Mouse (Mus musculus): ENCODE measurements at regions not wholly inside any gene's neighbourhood (a gene's known extent, or its start where the extent isn't known, plus 50 kb on each side); places are given as distances from the start of the nearest gene placed in this dataset.

DNA sequence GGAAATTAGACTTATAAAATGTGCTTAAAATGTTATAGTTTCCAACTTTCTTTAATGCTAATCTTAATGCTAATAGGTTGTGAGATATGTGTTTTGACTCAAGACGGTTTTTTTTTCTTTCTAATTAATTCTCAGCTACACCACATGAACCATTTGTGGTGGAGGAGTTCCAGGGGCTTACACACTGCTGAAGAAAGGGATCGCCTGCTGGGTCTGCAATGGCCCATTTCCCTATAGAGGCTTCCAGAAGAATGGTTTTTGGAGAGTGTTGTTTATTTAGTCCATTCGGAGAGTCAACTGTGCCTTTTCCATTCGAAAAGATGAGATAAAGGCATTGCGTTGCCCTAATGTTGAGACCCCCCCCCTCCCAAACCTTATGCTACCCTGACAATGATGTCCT lies 125.6 kb upstream of the Mycn start:
- Histone ChIP-seq H3K4me2 (replicated peaks; ENCODE audit: low read depth, low read length) (no peak overlapping the region), H3K4me1 (ENCODE audit: insufficient read depth, low read depth, low read length) (no peaks in the 10 kb centered on the region), H3K9ac (replicated peaks; ENCODE audit: low read depth) (no peak overlapping the region), H3K27ac (ENCODE audit: low read length) (no peak overlapping the region), H3K4me3 (ENCODE audit: low read depth, low read length) (no peak overlapping the region), H3K36me3 (ENCODE audit: insufficient read depth, low read length) (no peaks in the 10 kb centered on the region), H3K27me3 (replicated peaks; ENCODE audit: insufficient read depth, low read length) (no peaks in the 10 kb centered on the region), H3K9me3 (ENCODE audit: low read length) (no peaks in the 10 kb centered on the region)
- 44% methylated on average over 5 of the region's 5 CpGs for WGBS
- TF ChIP-seq EP300 (IDR thresholded peaks at IDR 0.05) = no peak
- TF ChIP-seq CTCF (IDR thresholded peaks at IDR 0.05) = no peak
- no peak for DNase-seq (ENCODE audit: low spot score)
- ATAC-seq = no peak

DNA sequence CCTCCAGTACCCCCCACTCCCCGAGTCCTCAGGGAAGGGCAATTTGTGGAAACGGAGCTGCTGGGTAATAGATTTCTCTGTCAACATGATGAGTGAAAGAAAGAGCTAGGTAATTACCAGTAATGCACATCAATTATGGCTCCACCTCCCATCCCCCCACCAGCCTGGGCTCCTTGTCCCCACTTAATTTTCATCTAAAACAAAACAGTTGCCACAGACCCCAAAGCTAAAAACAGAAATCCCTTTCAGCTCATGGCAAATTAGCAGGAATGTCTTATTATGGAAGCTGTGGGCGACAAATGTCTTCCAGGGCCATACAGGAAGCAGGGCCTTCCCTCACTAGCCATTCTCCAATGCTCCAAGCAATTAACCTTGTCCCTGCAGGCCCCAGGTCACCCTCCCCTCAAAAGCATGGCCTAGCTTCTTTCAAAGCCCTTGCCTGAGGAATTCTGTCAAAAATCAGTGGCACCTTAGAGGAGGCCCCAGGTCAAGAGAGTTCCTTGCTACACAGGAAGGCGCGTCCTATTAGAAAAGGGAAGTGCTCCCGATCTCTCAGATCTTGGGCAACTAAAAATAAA lies 125.0 kb upstream of the Mycn start:
- Histone ChIP-seq H3K27ac (ENCODE audit: low read length) (no peak overlapping the region), H3K9me3 (ENCODE audit: low read length) (no peaks in the 10 kb centered on the region), H3K9ac (replicated peaks; ENCODE audit: low read depth) (no peak overlapping the region), H3K4me3 (ENCODE audit: low read depth, low read length) (no peak overlapping the region), H3K4me1 (ENCODE audit: insufficient read depth, low read depth, low read length) (no peaks in the 10 kb centered on the region), H3K27me3 (replicated peaks; ENCODE audit: insufficient read depth, low read length) (no peaks in the 10 kb centered on the region), H3K36me3 (ENCODE audit: insufficient read depth, low read length) (no peaks in the 10 kb centered on the region), H3K4me2 (replicated peaks; ENCODE audit: low read depth, low read length) (no peak overlapping the region)
- TF ChIP-seq CTCF (IDR thresholded peaks at IDR 0.05) (no peak), EP300 (IDR thresholded peaks at IDR 0.05) (no peak)
- ATAC-seq = no peak
- WGBS = 46% methylated on average over 6 of the region's 6 CpGs
- peak; percentile 13 for DNase-seq (ENCODE audit: low spot score)

DNA sequence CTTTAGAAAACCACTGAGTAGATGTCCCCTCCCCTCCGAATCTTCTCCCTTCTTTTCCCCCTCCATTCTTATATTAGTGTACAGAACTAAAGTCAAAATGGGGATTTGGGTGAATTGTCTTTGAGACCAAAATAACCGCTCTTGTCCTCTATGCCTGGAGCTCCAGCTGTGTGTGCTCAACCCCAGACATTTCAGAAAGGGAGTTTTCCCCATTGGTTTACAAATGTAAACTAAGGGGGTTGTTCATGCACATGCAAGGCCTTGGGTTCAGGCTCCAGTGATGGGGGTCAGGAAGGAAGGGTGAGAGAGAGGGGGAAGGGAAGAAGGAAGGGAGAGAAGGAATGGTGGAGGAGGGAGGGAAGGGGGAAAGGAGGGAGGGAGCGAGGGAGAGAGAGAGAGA lies 117.8 kb upstream of the Mycn start:
- Histone ChIP-seq H3K36me3 (ENCODE audit: insufficient read depth, low read length) (no peaks in the 10 kb centered on the region), H3K4me2 (replicated peaks; ENCODE audit: low read depth, low read length) (no peak overlapping the region), H3K4me3 (ENCODE audit: low read depth, low read length) (no peak overlapping the region), H3K4me1 (ENCODE audit: insufficient read depth, low read depth, low read length) (no peaks in the 10 kb centered on the region), H3K9me3 (ENCODE audit: low read length) (no peaks in the 10 kb centered on the region), H3K9ac (replicated peaks; ENCODE audit: low read depth) (no peak overlapping the region), H3K27me3 (replicated peaks; ENCODE audit: insufficient read depth, low read length) (no peaks in the 10 kb centered on the region), H3K27ac (ENCODE audit: low read length) (no peak overlapping the region)
- ATAC-seq = no peak
- 72% methylated on average over 3 of the region's 3 CpGs for whole genome bisulfite sequencing
- TF ChIP-seq CTCF (IDR thresholded peaks at IDR 0.05) = no peak
- TF ChIP-seq EP300 (IDR thresholded peaks at IDR 0.05) = no peak
- no peak for DNase-seq (ENCODE audit: low spot score)

DNA sequence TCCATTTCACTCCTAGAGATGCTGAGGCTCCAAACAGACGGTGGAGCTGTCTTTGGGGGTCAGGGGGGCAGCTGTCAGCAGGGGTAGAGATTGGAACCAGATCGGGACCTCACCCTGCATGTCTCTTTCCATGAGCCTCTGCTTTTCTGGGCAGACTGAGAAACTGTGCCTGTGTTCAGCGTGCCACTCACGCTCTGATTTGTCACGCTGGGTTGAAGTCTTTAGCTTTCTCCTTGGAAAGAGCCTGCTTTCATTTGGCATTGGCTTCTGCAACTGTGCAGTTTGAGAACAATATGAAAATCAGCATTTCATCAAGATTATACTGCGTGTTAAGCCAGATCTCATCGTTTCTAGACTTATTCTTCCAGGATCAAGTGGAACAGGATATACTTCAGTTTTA lies 114.5 kb upstream of the Mycn start:
- no peaks in the 10 kb centered on the region for H3K36me3 ChIP-seq (ENCODE audit: insufficient read depth, low read length)
- no peak overlapping the region for H3K4me3 ChIP-seq (ENCODE audit: low read depth, low read length)
- H3K27me3 ChIP-seq (replicated peaks; ENCODE audit: insufficient read depth, low read length) = no peaks in the 10 kb centered on the region
- H3K9me3 ChIP-seq (ENCODE audit: low read length) = no peaks in the 10 kb centered on the region
- H3K27ac ChIP-seq (ENCODE audit: low read length) = no peak overlapping the region
- H3K4me1 ChIP-seq (ENCODE audit: insufficient read depth, low read depth, low read length) = no peaks in the 10 kb centered on the region
- H3K4me2 ChIP-seq (replicated peaks; ENCODE audit: low read depth, low read length) = no peak overlapping the region
- DNase-seq (ENCODE audit: low spot score) (no peak), ATAC-seq (no peak)
- WGBS = 64% methylated on average over 7 of the region's 7 CpGs
- TF ChIP-seq EP300 (IDR thresholded peaks at IDR 0.05) = no peak
- no peak for TF ChIP-seq CTCF (IDR thresholded peaks at IDR 0.05)
- no peak overlapping the region for H3K9ac ChIP-seq (replicated peaks; ENCODE audit: low read depth)

DNA sequence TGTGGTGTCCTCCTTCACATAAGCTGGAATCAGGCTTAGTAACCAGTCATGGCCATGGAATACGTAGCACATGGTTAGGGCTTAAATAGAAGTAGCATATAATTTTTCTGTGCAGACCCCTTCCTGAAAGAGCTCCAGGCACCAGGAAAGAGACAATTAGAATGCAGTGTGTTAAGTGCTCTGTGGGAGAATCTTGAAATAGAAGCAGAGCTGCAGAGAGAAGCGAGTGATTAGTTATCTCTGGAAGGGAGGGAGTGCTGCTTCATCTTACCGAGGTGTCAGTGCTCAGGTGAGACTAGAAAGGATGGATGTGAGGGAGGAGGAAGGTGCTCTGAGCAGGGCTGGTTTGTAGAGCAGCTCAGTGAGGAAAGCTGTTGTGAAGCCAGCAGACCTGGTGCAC lies 112.9 kb upstream of the Mycn start:
- WGBS = 58% methylated on average over 3 of the region's 3 CpGs
- H3K4me3 ChIP-seq (ENCODE audit: low read depth, low read length) = no peak overlapping the region
- no peak overlapping the region for H3K9ac ChIP-seq (replicated peaks; ENCODE audit: low read depth)
- no peaks in the 10 kb centered on the region for H3K9me3 ChIP-seq (ENCODE audit: low read length)
- ATAC-seq (no peak), DNase-seq (ENCODE audit: low spot score) (no peak)
- no peaks in the 10 kb centered on the region for H3K4me1 ChIP-seq (ENCODE audit: insufficient read depth, low read depth, low read length)
- no peak overlapping the region for H3K27ac ChIP-seq (ENCODE audit: low read length)
- no peak for TF ChIP-seq EP300 (IDR thresholded peaks at IDR 0.05)
- TF ChIP-seq CTCF (IDR thresholded peaks at IDR 0.05) = no peak
- no peak overlapping the region for H3K4me2 ChIP-seq (replicated peaks; ENCODE audit: low read depth, low read length)
- H3K27me3 ChIP-seq (replicated peaks; ENCODE audit: insufficient read depth, low read length) = no peaks in the 10 kb centered on the region
- H3K36me3 ChIP-seq (ENCODE audit: insufficient read depth, low read length) = no peaks in the 10 kb centered on the region

DNA sequence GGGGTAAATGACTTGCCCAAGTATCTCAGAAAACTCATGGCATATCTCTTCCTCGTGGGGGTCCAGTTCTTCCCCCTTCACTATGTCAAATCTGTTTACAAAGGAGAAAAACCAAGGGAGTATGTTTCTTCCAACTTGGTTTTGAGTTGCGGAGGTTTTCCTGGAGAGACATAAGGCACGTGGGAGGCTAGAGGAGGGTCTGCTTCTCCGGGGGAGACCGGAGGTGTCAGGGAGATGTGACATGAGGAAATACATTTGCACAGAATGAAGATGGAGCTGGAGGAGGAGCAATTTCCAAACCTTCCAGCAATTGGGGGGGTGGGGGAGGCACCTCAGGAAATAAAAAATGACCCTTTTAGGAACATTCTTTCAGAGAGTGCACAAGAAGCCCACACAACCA lies 112.0 kb upstream of the Mycn start:
- Histone ChIP-seq H3K4me2 (replicated peaks; ENCODE audit: low read depth, low read length) (no peak overlapping the region), H3K27me3 (replicated peaks; ENCODE audit: insufficient read depth, low read length) (no peaks in the 10 kb centered on the region), H3K9me3 (ENCODE audit: low read length) (no peaks in the 10 kb centered on the region), H3K27ac (ENCODE audit: low read length) (no peak overlapping the region), H3K4me3 (ENCODE audit: low read depth, low read length) (no peak overlapping the region), H3K36me3 (ENCODE audit: insufficient read depth, low read length) (no peaks in the 10 kb centered on the region), H3K4me1 (ENCODE audit: insufficient read depth, low read depth, low read length) (no peaks in the 10 kb centered on the region), H3K9ac (replicated peaks; ENCODE audit: low read depth) (no peak overlapping the region)
- WGBS = 37% methylated on average over 5 of the region's 5 CpGs
- no peak for DNase-seq (ENCODE audit: low spot score)
- no peak for TF ChIP-seq CTCF (IDR thresholded peaks at IDR 0.05)
- no peak for TF ChIP-seq EP300 (IDR thresholded peaks at IDR 0.05)
- no peak for ATAC-seq

All from lung, postnatal 0 days (tissue).